Mouse (Mus musculus) gastrocnemius, adult 18-20 months (tissue): ENCODE results near the gene Gm10697. TPM values are rescaled to one million over a fixed set of nuclear protein-coding genes. Genes with fewer than 3 reads are reported as not detected.
"Not testable (repeated sequence)": the region's sequence is repeated elsewhere in the genome, so short reads cannot be mapped to it uniquely, and the experiment has no call there.

Experiments
- DNase-seq: peaks from one replicate; pipeline ENCODE4 v3.0.0; 2021; ENCODE audit warnings: low spot score
- long read RNA-seq, 2 experiments: library from polyadenylated mRNA; stranded (forward); transcript quantifications; one replicate each; pipeline ENCODE4 v2.0.0; 2021
- total RNA-seq, 2 experiments: library from RNA; stranded (reverse); gene quantifications; 2 replicates each; pipeline ENCODE4 v1.2.3; 2021

Gm10697 gene
- total RNA-seq, result not detected
- long read RNA-seq, experiment 1, result 0 reads
- long read RNA-seq, experiment 2, result 0 reads

- DNase-seq, result not testable (repeated sequence)
Observed at GRCm38 (mm10) chr3:94072544-94072943, at the start of gene Gm10697. Gene Gm10697 (minus strand): TSS chr3:94072644.

- DNase-seq, result not testable (repeated sequence)
Observed at GRCm38 (mm10) chr3:94115071-94115470, 42.6 kb upstream of the Gm10697 start.

GRCm38 (mm10) chr3:94054785-94055184, 17.7 kb downstream of the Gm10697 start, which contains the start of gene Gm9125:
Gene Gm9125 (minus strand): TSS chr3:94054885.
- not testable (repeated sequence) for DNase-seq

GRCm38 (mm10) chr3:94049566-94050121, 22.8 kb downstream of the Gm10697 start:
- DNase-seq, result not testable (repeated sequence)

- DNase-seq, result not testable (repeated sequence)
Observed at GRCm38 (mm10) chr3:94038241-94038640, 34.2 kb downstream of the Gm10697 start.

- DNase-seq, result not testable (repeated sequence)
Observed at GRCm38 (mm10) chr3:94034400-94034799, 38.0 kb downstream of the Gm10697 start.

Other genes starting within 250 kb of the Gm10697 start
- gene Tdpoz3, start 246.6 kb downstream of the Gm10697 start, total RNA-seq, result not detected
- not detected for gene Gm9117, start 129.1 kb downstream of the Gm10697 start, total RNA-seq
- not detected for gene Tdpoz5, start 111.3 kb downstream of the Gm10697 start, total RNA-seq
- not detected for gene Gm9125, start 17.8 kb downstream of the Gm10697 start, total RNA-seq
- gene Gm10696, start 105.5 kb upstream of the Gm10697 start, total RNA-seq, result not detected
- gene Gm5286, start 124.1 kb upstream of the Gm10697 start, total RNA-seq, result not detected
- gene Gm4778, start 191.4 kb upstream of the Gm10697 start, total RNA-seq, result not detected
- 1 to 10 TPM; 6.7 TPM for gene Them4, start 237.4 kb upstream of the Gm10697 start, total RNA-seq